Comparison of ENCODE assay signal across 8 mouse cellular contexts in the genomic region with DNA sequence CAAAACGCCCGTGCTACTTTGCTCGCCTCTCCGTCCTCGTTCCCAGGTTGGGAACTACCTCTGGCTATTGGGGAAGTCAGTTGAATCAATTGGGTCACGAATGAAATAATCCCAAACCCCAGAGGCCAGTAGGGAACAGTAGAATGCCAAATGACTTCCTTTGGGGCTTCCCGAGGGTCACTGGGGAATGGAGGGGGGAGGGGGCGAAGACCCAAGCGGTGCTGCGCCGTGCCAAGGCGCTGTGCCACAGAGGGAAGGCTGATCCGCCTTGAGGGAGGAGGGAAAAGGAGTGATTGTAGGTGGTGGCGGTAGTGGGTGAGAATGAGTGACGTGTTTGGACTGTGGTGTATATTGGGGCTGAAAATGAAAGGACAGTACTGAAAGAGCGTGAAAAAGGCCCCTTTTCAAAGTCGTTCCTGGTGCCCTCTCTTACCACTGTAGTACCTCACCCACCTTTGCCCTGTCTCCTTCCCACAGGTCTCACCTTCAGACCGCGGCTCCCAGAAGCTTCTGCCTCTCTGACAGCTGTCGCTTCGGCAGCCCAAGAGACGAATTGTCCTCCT. TPM values are rescaled to one million over a fixed set of nuclear protein-coding genes. Genes with fewer than 3 reads are reported as not detected.
DNase-seq lines count a peak whose midpoint lies in the region; ATAC-seq and TF ChIP-seq lines count a peak whose summit lies in the region.

No protein-coding gene starts in this region.

- ATAC-seq in embryonic facial prominence, embryonic 15.5 days (ENCODE audit: insufficient number of reproducible peaks, low FRiP score, low TSS enrichment, low read depth): no peak
- no peak; the same call in 1 of the 2 replicates for ATAC-seq in kidney, postnatal 0 days (replicated peaks; ENCODE audit: low FRiP score, low read depth)
- ATAC-seq in neural tube, embryonic 12.5 days (ENCODE audit: low FRiP score, low read depth): 0 out of 2 replicates have a peak, but pooled peaks have one; percentile 18
- no peak for ATAC-seq in midbrain, embryonic 11.5 days (ENCODE audit: low FRiP score)

- no peak overlapping the region for H3K9ac ChIP-seq in embryonic facial prominence, embryonic 15.5 days
- H3K9ac ChIP-seq in kidney, postnatal 0 days (ENCODE audit: low read depth, low read length): peak overlapping the region; percentile 90
- peak overlapping the region; percentile 100 for H3K9ac ChIP-seq in neural tube, embryonic 12.5 days
- no peak overlapping the region for H3K9ac ChIP-seq in midbrain, embryonic 11.5 days (ENCODE audit: low read length)

- H3K4me2 ChIP-seq in embryonic facial prominence, embryonic 15.5 days (replicated peaks): no peak overlapping the region
- H3K4me2 ChIP-seq in kidney, postnatal 0 days (ENCODE audit: low read length): peak overlapping the region; percentile 89
- H3K4me2 ChIP-seq in neural tube, embryonic 12.5 days (replicated peaks): peak overlapping the region; percentile 99
- no peak overlapping the region for H3K4me2 ChIP-seq in midbrain, embryonic 11.5 days

- peak overlapping the region; percentile 24 for H3K4me3 ChIP-seq in embryonic facial prominence, embryonic 15.5 days (replicated peaks)
- H3K4me3 ChIP-seq in kidney, postnatal 0 days (replicated peaks; ENCODE audit: low read depth, low read length): peak overlapping the region; percentile 78
- peak overlapping the region; percentile 92 for H3K4me3 ChIP-seq in neural tube, embryonic 12.5 days
- no peak overlapping the region for H3K4me3 ChIP-seq in midbrain, embryonic 11.5 days (ENCODE audit: low read depth, low read length)

- H3K9me3 ChIP-seq in embryonic facial prominence, embryonic 15.5 days (replicated peaks): no peaks in the 10 kb centered on the region
- H3K9me3 ChIP-seq in kidney, postnatal 0 days (replicated peaks; ENCODE audit: low read length): no peaks in the 10 kb centered on the region
- no peaks in the 10 kb centered on the region for H3K9me3 ChIP-seq in neural tube, embryonic 12.5 days
- no peaks in the 10 kb centered on the region for H3K9me3 ChIP-seq in midbrain, embryonic 11.5 days (ENCODE audit: control insufficient read depth, low read length)

- peak; percentile 31 for DNase-seq in ovary, postnatal 10 days (ENCODE audit: low spot score)
- DNase-seq in ovary, postnatal 36 days (ENCODE audit: low spot score): no peak
- DNase-seq in kidney, postnatal 0 days (ENCODE audit: low spot score): no peak
- no peak for DNase-seq in midbrain, embryonic 11.5 days (ENCODE audit: low spot score, missing footprints)
- no peak for DNase-seq in embryo, embryonic 10 days (ENCODE audit: low spot score)
- DNase-seq in spleen, postnatal 10 days (ENCODE audit: low spot score in 2 of 2): no peak

- peaks cover 30% of the 10 kb centered on the region for H3K4me1 ChIP-seq in embryonic facial prominence, embryonic 15.5 days
- peaks cover 46% of the 10 kb centered on the region for H3K4me1 ChIP-seq in kidney, postnatal 0 days (replicated peaks; ENCODE audit: insufficient read depth, low read length)
- H3K4me1 ChIP-seq in neural tube, embryonic 12.5 days: peaks cover 27% of the 10 kb centered on the region
- H3K4me1 ChIP-seq in midbrain, embryonic 11.5 days (ENCODE audit: control insufficient read depth, insufficient read depth, low read length): peaks cover 8% of the 10 kb centered on the region

- WGBS in embryonic facial prominence, embryonic 15.5 days: under 1% methylated on average over 22 of the region's 22 CpGs
- WGBS in kidney, postnatal 0 days: under 1% methylated on average over 22 of the region's 22 CpGs
- WGBS in neural tube, embryonic 12.5 days: 1% methylated on average over 22 of the region's 22 CpGs
- WGBS in midbrain, embryonic 11.5 days: 1% methylated on average over 22 of the region's 22 CpGs

- peaks cover 98% of the 10 kb centered on the region for H3K27me3 ChIP-seq in embryonic facial prominence, embryonic 15.5 days
- no peaks in the 10 kb centered on the region for H3K27me3 ChIP-seq in kidney, postnatal 0 days (ENCODE audit: insufficient read depth, low read length)
- H3K27me3 ChIP-seq in neural tube, embryonic 12.5 days (replicated peaks): no peaks in the 10 kb centered on the region
- peaks cover 100% of the 10 kb centered on the region for H3K27me3 ChIP-seq in midbrain, embryonic 11.5 days (ENCODE audit: control insufficient read depth, insufficient read depth, low read length)

- no peaks in the 10 kb centered on the region for H3K36me3 ChIP-seq in embryonic facial prominence, embryonic 15.5 days
- no peaks in the 10 kb centered on the region for H3K36me3 ChIP-seq in kidney, postnatal 0 days (ENCODE audit: insufficient read depth, low read length)
- no peaks in the 10 kb centered on the region for H3K36me3 ChIP-seq in neural tube, embryonic 12.5 days
- no peaks in the 10 kb centered on the region for H3K36me3 ChIP-seq in midbrain, embryonic 11.5 days (ENCODE audit: control insufficient read depth, insufficient read depth, low read length)

- TF ChIP-seq CTCF in kidney, postnatal 0 days (IDR thresholded peaks at IDR 0.05; ENCODE audit: low read depth): no peak

- no peak overlapping the region for H3K27ac ChIP-seq in embryonic facial prominence, embryonic 15.5 days (replicated peaks)
- peak overlapping the region; percentile 99 for H3K27ac ChIP-seq in kidney, postnatal 0 days
- H3K27ac ChIP-seq in neural tube, embryonic 12.5 days: peak overlapping the region; percentile 100
- H3K27ac ChIP-seq in midbrain, embryonic 11.5 days (ENCODE audit: low read depth, low read length): no peak overlapping the region

RNA-seq across cellular contexts. Expression of a gene that starts 0.5 kb away (rescaled TPM):
- 0.11 and 0.13 TPM in 2 replicates for polyA plus RNA-seq in embryonic facial prominence, embryonic 15.5 days (2015; fragmentation: Nextera tagmentation; extraction: Ambion mirVana)
- 4.8 and 6.0 TPM in 2 replicates for polyA plus RNA-seq in kidney, postnatal 0 days (2015; fragmentation: Nextera tagmentation; extraction: Ambion mirVana)
- polyA plus RNA-seq in neural tube, embryonic 12.5 days (2016; fragmentation: Nextera tagmentation; extraction: Ambion mirVana): 21.1 and 25.1 TPM in 2 replicates
- 0.11 TPM in 1 of 2 replicates, not detected in the other for polyA plus RNA-seq in midbrain, embryonic 11.5 days (2014; fragmentation: Nextera tagmentation; extraction: Ambion mirVana)

RNA-seq across cellular contexts. Expression of a gene that starts 0.5 kb away (rescaled TPM):
- polyA plus RNA-seq in embryonic facial prominence, embryonic 15.5 days (2015; fragmentation: Nextera tagmentation; extraction: Ambion mirVana): not detected in 2 replicates
- 0.66 and 2.1 TPM in 2 replicates for polyA plus RNA-seq in kidney, postnatal 0 days (2015; fragmentation: Nextera tagmentation; extraction: Ambion mirVana)
- not detected in 2 replicates for polyA plus RNA-seq in neural tube, embryonic 12.5 days (2016; fragmentation: Nextera tagmentation; extraction: Ambion mirVana)
- not detected in 2 replicates for polyA plus RNA-seq in midbrain, embryonic 11.5 days (2014; fragmentation: Nextera tagmentation; extraction: Ambion mirVana)

RNA-seq across cellular contexts. Expression of a gene that starts 4.1 kb away (rescaled TPM):
- polyA plus RNA-seq in embryonic facial prominence, embryonic 15.5 days (2015; fragmentation: Nextera tagmentation; extraction: Ambion mirVana): not detected in 2 replicates
- polyA plus RNA-seq in kidney, postnatal 0 days (2015; fragmentation: Nextera tagmentation; extraction: Ambion mirVana): 2.8 and 3.0 TPM in 2 replicates
- polyA plus RNA-seq in neural tube, embryonic 12.5 days (2016; fragmentation: Nextera tagmentation; extraction: Ambion mirVana): 34.7 and 34.9 TPM in 2 replicates
- polyA plus RNA-seq in midbrain, embryonic 11.5 days (2014; fragmentation: Nextera tagmentation; extraction: Ambion mirVana): not detected in 2 replicates

RNA-seq across cellular contexts. Expression of a gene that starts 8.2 kb away (rescaled TPM):
- 0.17 and 0.39 TPM in 2 replicates for polyA plus RNA-seq in embryonic facial prominence, embryonic 15.5 days (2015; fragmentation: Nextera tagmentation; extraction: Ambion mirVana)
- polyA plus RNA-seq in kidney, postnatal 0 days (2015; fragmentation: Nextera tagmentation; extraction: Ambion mirVana): 9.7 and 10.4 TPM in 2 replicates
- 72.6 and 76.1 TPM in 2 replicates for polyA plus RNA-seq in neural tube, embryonic 12.5 days (2016; fragmentation: Nextera tagmentation; extraction: Ambion mirVana)
- not detected in 2 replicates for polyA plus RNA-seq in midbrain, embryonic 11.5 days (2014; fragmentation: Nextera tagmentation; extraction: Ambion mirVana)

RNA-seq across cellular contexts. Expression of a gene that starts 9.0 kb away (rescaled TPM):
- polyA plus RNA-seq in embryonic facial prominence, embryonic 15.5 days (2015; fragmentation: Nextera tagmentation; extraction: Ambion mirVana): not detected in 2 replicates
- 29.7 and 31.7 TPM in 2 replicates for polyA plus RNA-seq in kidney, postnatal 0 days (2015; fragmentation: Nextera tagmentation; extraction: Ambion mirVana)
- 81.2 and 102 TPM in 2 replicates for polyA plus RNA-seq in neural tube, embryonic 12.5 days (2016; fragmentation: Nextera tagmentation; extraction: Ambion mirVana)
- 0.14 TPM in 1 of 2 replicates, not detected in the other for polyA plus RNA-seq in midbrain, embryonic 11.5 days (2014; fragmentation: Nextera tagmentation; extraction: Ambion mirVana)

Comparison
In these comparisons a context has a peak if more than half of its experiments do, and no peak if none do; other contexts are left out.
1. H3K27ac ChIP-seq: peak in kidney, postnatal 0 days (single experiment) and neural tube, embryonic 12.5 days (single experiment); none in embryonic facial prominence, embryonic 15.5 days (single experiment) and midbrain, embryonic 11.5 days (single experiment).
2. H3K4me2 ChIP-seq: peak in kidney, postnatal 0 days (single experiment) and neural tube, embryonic 12.5 days (single experiment); none in embryonic facial prominence, embryonic 15.5 days (single experiment) and midbrain, embryonic 11.5 days (single experiment).
3. H3K9ac ChIP-seq: peak in kidney, postnatal 0 days (single experiment) and neural tube, embryonic 12.5 days (single experiment); none in embryonic facial prominence, embryonic 15.5 days (single experiment) and midbrain, embryonic 11.5 days (single experiment).